Mouse (Mus musculus): ENCODE results near the gene Foxi2. TPM values are rescaled to one million over a fixed set of nuclear protein-coding genes. Genes with fewer than 3 reads are reported as not detected.

Gene Foxi2
- polyA plus RNA-seq, 1 experiment, result not detected

GRCm38 (mm10) chr7:135378331-135378730, 31.8 kb upstream of the Foxi2 start:
- Histone ChIP-seq H3K4me2 (ENCODE audit: low read depth) (no peak overlapping the region), H3K79me2 (ENCODE audit: control insufficient read depth, insufficient read depth) (no peaks in the 10 kb centered on the region)

DNA sequence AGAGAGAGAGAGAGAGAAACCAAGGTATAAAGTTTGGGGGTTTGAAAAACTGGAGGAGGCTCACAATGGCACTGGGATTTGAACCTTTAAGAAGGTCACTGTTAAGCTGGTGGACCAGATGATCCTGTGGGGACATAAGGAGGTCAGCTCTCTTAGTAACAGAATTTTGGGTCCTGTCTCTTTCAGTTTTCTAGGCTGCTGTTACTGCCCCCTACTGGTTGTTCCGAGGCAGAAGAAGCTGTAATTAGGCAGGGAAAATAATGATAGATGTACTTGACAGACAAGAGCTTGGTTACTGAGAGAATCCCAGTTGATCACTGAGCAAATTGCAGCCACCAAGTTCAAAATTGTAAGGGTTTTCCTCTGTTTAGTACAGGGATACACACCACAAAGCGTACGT, 21.1 kb upstream of the Foxi2 start:
- Histone ChIP-seq H3K4me3 (no peak overlapping the region), H3ac (ENCODE audit: control insufficient read depth, insufficient read length) (no peak overlapping the region), H3K36me3 (ENCODE audit: control insufficient read depth, insufficient read depth) (no peaks in the 10 kb centered on the region), H3K27me3 (ENCODE audit: control insufficient read depth, insufficient read depth, insufficient read length) (peaks cover 7% of the 10 kb centered on the region), H3K4me2 (ENCODE audit: low read depth) (no peak overlapping the region), H3K79me2 (ENCODE audit: control insufficient read depth, insufficient read depth) (no peaks in the 10 kb centered on the region)
- TF ChIP-seq CEBPB (IDR thresholded peaks at IDR 0.05; ENCODE audit: insufficient read depth, poor library complexity, severe bottlenecking), result no peak
- TF ChIP-seq TCF3 (IDR thresholded peaks at IDR 0.05; ENCODE audit: insufficient read length, low read depth), result no peak
- no peak for TF ChIP-seq MYOD1 (IDR thresholded peaks at IDR 0.05; ENCODE audit: control insufficient read depth in 1 of 3, insufficient read length in 2 of 3, low read depth in 2 of 3)
- TF ChIP-seq SRF (IDR thresholded peaks at IDR 0.05; ENCODE audit: control insufficient read depth, insufficient read length, low read depth), result no peak
- no peak for TF ChIP-seq POLR2A (IDR thresholded peaks at IDR 0.05; ENCODE audit: insufficient read length, low read depth)
- no peak for TF ChIP-seq POLR2AphosphoS2 (IDR thresholded peaks at IDR 0.05; ENCODE audit: insufficient read length, low read depth)

More at GRCm38 (mm10) chr7:135378331-135378730, 31.8 kb upstream of the Foxi2 start:
- Histone ChIP-seq H3K27me3 (ENCODE audit: control insufficient read depth, insufficient read depth, insufficient read length) (no peaks in the 10 kb centered on the region), H3K4me3 (no peak overlapping the region), H3ac (ENCODE audit: control insufficient read depth, insufficient read length) (no peak overlapping the region), H3K36me3 (ENCODE audit: control insufficient read depth, insufficient read depth) (no peaks in the 10 kb centered on the region)
- TF ChIP-seq REST (IDR thresholded peaks at IDR 0.05; ENCODE audit: insufficient read depth, insufficient read length) (no peak), MYOG (IDR thresholded peaks at IDR 0.05; ENCODE audit: control insufficient read depth in 1 of 3, insufficient read depth in 1 of 3, insufficient read length in 2 of 3, low read depth in 2 of 3) (no peak), POLR2A (IDR thresholded peaks at IDR 0.05; ENCODE audit: insufficient read length, low read depth) (no peak), SRF (IDR thresholded peaks at IDR 0.05; ENCODE audit: control insufficient read depth, insufficient read length, low read depth) (no peak), POLR2AphosphoS2 (IDR thresholded peaks at IDR 0.05; ENCODE audit: insufficient read length, low read depth) (no peak), TCF3 (IDR thresholded peaks at IDR 0.05; ENCODE audit: insufficient read length, low read depth) (no peak), E2F4 (IDR thresholded peaks at IDR 0.05; ENCODE audit: insufficient read depth) (no peak), TCF12 (IDR thresholded peaks at IDR 0.05; ENCODE audit: insufficient read depth, poor library complexity, severe bottlenecking) (no peak), USF1 (IDR thresholded peaks at IDR 0.05; ENCODE audit: low read depth) (no peak), MAX (IDR thresholded peaks at IDR 0.05; ENCODE audit: low read depth) (no peak), MYOD1 (IDR thresholded peaks at IDR 0.05; ENCODE audit: control insufficient read depth in 1 of 3, insufficient read length in 2 of 3, low read depth in 2 of 3) (no peak)

DNA sequence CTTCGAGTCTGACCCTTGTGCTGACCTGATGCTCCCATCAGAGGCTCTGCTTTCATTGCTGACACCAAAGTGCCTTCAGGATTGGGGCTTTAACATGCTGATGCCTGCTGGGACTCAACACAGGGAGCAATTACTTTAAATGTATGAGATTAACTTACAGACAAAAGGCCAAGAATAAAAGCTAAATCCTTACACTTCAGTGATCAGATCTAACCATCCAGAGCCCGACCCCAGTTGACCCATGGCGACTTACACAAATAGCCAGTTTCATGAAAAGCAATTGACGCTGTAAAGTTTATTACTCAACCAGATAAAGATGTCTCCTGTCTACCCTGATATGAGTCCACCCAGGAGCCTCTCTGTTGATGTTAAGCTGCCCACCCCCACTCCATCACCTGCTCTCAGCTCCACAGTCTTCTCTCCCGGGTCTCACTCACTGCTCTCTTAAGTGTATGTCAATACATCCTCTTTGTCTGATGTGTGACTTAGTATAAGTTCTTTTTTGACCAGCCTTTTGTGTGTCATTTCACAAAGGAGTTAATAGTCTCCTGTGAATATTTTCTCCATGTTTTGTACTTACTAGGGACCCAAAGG, 17.1 kb upstream of the Foxi2 start:
- TF ChIP-seq E2F4 (IDR thresholded peaks at IDR 0.05; ENCODE audit: insufficient read depth) (no peak), POLR2AphosphoS2 (IDR thresholded peaks at IDR 0.05; ENCODE audit: insufficient read length, low read depth) (no peak), SRF (IDR thresholded peaks at IDR 0.05; ENCODE audit: control insufficient read depth, insufficient read length, low read depth) (no peak), TCF3 (IDR thresholded peaks at IDR 0.05; ENCODE audit: insufficient read length, low read depth) (no peak), USF1 (IDR thresholded peaks at IDR 0.05; ENCODE audit: low read depth) (no peak), TCF12 (IDR thresholded peaks at IDR 0.05; ENCODE audit: insufficient read depth, poor library complexity, severe bottlenecking) (no peak), MYOG (IDR thresholded peaks at IDR 0.05; ENCODE audit: control insufficient read depth in 1 of 3, insufficient read depth in 1 of 3, insufficient read length in 2 of 3, low read depth in 2 of 3) (no peak), POLR2A (IDR thresholded peaks at IDR 0.05; ENCODE audit: insufficient read length, low read depth) (no peak), REST (IDR thresholded peaks at IDR 0.05; ENCODE audit: insufficient read depth, insufficient read length) (no peak), CEBPB (IDR thresholded peaks at IDR 0.05; ENCODE audit: insufficient read depth, poor library complexity, severe bottlenecking) (no peak), MYOD1 (IDR thresholded peaks at IDR 0.05; ENCODE audit: control insufficient read depth in 1 of 3, insufficient read length in 2 of 3, low read depth in 2 of 3) (no peak), MAX (IDR thresholded peaks at IDR 0.05; ENCODE audit: low read depth) (no peak)
- Histone ChIP-seq H3ac (ENCODE audit: control insufficient read depth, insufficient read length) (no peak overlapping the region), H3K27me3 (ENCODE audit: control insufficient read depth, insufficient read depth, insufficient read length) (peaks cover 7% of the 10 kb centered on the region), H3K36me3 (ENCODE audit: control insufficient read depth, insufficient read depth) (no peaks in the 10 kb centered on the region), H3K4me3 (no peak overlapping the region), H3K4me2 (ENCODE audit: low read depth) (no peak overlapping the region), H3K79me2 (ENCODE audit: control insufficient read depth, insufficient read depth) (no peaks in the 10 kb centered on the region)

- TF ChIP-seq CEBPB (IDR thresholded peaks at IDR 0.05; ENCODE audit: insufficient read depth, poor library complexity, severe bottlenecking) (no peak), TCF3 (IDR thresholded peaks at IDR 0.05; ENCODE audit: insufficient read length, low read depth) (no peak), MAX (IDR thresholded peaks at IDR 0.05; ENCODE audit: low read depth) (no peak)
- Histone ChIP-seq H3K79me2 (ENCODE audit: control insufficient read depth, insufficient read depth) (no peaks in the 10 kb centered on the region), H3K4me2 (ENCODE audit: low read depth) (no peak overlapping the region), H3K36me3 (ENCODE audit: control insufficient read depth, insufficient read depth) (no peaks in the 10 kb centered on the region), H3K4me3 (no peak overlapping the region), H3ac (ENCODE audit: control insufficient read depth, insufficient read length) (no peak overlapping the region), H3K27me3 (ENCODE audit: control insufficient read depth, insufficient read depth, insufficient read length) (peaks cover 7% of the 10 kb centered on the region)
These were observed 15.7 kb upstream of the Foxi2 start for GRCm38 (mm10) chr7:135394436-135394835.

DNA sequence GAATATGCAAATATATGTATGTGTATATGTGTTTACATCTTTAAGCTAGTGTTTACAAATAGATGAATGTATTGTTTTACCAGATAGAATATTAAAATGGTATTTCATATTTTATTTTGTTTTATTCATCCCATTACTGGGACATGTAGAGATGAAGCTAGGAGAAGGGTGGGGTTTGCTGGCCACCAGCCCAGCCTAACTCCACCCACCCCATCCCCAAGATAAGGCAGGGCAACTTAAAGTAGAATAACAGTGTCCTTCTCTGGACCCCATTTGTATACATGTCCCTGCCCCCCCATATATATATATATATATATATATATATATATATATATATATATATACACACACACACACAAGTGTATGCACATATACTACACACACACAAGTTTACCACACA, 14.9 kb upstream of the Foxi2 start:
- no peak for TF ChIP-seq USF1 (IDR thresholded peaks at IDR 0.05; ENCODE audit: low read depth)
- TF ChIP-seq REST (IDR thresholded peaks at IDR 0.05; ENCODE audit: insufficient read depth, insufficient read length), result no peak
- no peak for TF ChIP-seq POLR2A (IDR thresholded peaks at IDR 0.05; ENCODE audit: insufficient read length, low read depth)
- no peak for TF ChIP-seq TCF3 (IDR thresholded peaks at IDR 0.05; ENCODE audit: insufficient read length, low read depth)
- TF ChIP-seq MYOG (IDR thresholded peaks at IDR 0.05; ENCODE audit: control insufficient read depth in 1 of 3, insufficient read depth in 1 of 3, insufficient read length in 2 of 3, low read depth in 2 of 3), result no peak
- no peak for TF ChIP-seq MYOD1 (IDR thresholded peaks at IDR 0.05; ENCODE audit: control insufficient read depth in 1 of 3, insufficient read length in 2 of 3, low read depth in 2 of 3)
- H3ac ChIP-seq (ENCODE audit: control insufficient read depth, insufficient read length), result no peak overlapping the region
- H3K79me2 ChIP-seq (ENCODE audit: control insufficient read depth, insufficient read depth), result no peaks in the 10 kb centered on the region
- H3K27me3 ChIP-seq (ENCODE audit: control insufficient read depth, insufficient read depth, insufficient read length), result peaks cover 15% of the 10 kb centered on the region
- no peak overlapping the region for H3K4me3 ChIP-seq
- H3K4me2 ChIP-seq (ENCODE audit: low read depth), result no peak overlapping the region
- no peaks in the 10 kb centered on the region for H3K36me3 ChIP-seq (ENCODE audit: control insufficient read depth, insufficient read depth)
